Mouse (Mus musculus) monocyte, adult 2 months (primary cell): ENCODE data around the gene Olfr1061.
"Not testable (repeated sequence)": the region's sequence is repeated elsewhere in the genome, so short reads cannot be mapped to it uniquely, and the experiment has no call there.

Experiments
- DNase-seq, 2 experiments: peaks; one replicate each; pipeline ENCODE4 v3.0.0; 2022; ENCODE audit warnings: low spot score in 2 of 2, low read depth in 1 of 2

The Olfr1061 gene

DNA sequence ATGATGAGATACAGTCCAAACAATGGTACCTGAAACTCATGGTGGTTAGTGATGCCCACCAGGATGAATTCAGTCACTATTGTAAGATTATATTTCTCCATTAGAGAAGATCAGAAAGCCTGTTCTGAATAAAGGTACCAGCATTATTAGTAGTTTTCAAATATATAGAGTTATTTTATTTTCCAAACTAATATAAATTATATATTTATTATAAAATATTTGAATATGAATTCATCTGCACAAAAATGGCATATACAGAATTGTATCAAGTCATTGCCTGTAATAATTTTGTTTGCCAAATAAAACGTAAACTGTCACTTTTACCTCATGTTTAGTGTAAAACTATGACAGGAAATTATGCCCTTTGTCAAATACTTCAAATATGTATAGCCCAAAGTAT is at the start of gene Olfr1061:
Gene Olfr1061, minus strand, starts transcription at position 101 of the 400 bp plus-strand sequence.
- DNase-seq: no peak

DNA sequence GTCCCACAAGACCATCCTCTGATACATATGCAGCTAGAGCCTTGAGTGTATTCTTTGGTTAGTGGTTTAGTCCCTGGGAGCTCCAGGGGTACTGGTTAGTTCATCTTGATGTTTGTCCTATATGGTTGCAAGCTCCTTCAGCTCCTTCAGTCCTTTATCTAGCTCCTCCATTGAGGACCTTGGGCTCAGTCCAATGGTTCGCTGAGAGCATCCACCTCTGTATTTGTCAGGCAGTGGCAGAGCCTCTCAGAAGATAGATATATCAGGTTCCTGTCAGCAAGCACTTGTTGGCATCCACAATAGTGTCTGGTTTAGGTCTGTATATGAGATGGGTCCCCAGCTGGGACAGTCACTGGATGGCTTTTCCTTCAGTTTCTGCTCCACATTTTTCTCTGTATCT is 46.6 kb upstream of the Olfr1061 start:
- no peak for DNase-seq

DNA sequence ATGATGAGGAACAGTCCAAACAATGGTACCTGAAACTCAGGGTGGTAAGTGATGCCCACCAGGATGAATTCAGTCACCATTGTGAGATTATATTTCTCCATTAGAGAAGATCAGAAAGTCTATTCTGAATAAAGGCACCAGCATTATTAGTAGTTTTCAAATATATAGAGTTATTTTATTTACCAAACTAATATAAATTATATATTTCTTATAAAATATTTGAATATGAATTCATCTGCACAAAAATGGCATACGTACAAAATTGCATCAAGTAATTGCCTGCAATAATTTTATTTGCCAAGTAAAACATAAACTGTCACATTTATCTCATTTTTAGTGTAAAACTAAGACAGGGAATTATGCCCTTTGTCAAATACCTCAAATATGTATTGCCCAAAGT is 42.3 kb upstream of the Olfr1061 start, which contains the start of gene Olfr1066:
Gene Olfr1066, minus strand, starts transcription at position 101 of the 400 bp plus-strand sequence.
- DNase-seq: no peak

- not testable (repeated sequence) for DNase-seq
Observed at GRCm38 (mm10) chr2:86450491-86450890, 36.6 kb upstream of the Olfr1061 start, which contains the start of gene Olfr1065. Olfr1065 (minus strand) TSS chr2:86450591.

GRCm38 (mm10) chr2:86442101-86442500 is 28.3 kb upstream of the Olfr1061 start:
- DNase-seq: not testable (repeated sequence)

DNA sequence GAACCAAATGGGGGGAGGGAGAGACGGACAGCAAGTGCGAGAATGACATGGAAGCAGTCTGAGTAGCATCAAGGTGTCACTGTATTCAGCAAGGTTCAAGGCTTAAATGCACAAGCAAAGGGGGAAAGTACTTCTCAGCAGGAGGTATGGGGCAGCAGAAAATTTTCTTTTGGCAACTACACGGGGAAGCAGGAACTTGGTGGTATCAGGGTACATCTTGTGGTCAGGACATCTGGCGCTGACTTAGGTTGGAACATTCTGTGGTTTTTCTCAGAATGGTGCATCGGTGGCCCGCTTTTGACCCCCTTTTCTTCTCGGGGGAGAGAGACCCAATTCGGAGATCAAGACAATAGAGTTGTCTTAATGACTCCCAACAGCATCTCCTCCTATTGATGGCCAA is 14.7 kb upstream of the Olfr1061 start:
- DNase-seq: not testable (repeated sequence)

DNA sequence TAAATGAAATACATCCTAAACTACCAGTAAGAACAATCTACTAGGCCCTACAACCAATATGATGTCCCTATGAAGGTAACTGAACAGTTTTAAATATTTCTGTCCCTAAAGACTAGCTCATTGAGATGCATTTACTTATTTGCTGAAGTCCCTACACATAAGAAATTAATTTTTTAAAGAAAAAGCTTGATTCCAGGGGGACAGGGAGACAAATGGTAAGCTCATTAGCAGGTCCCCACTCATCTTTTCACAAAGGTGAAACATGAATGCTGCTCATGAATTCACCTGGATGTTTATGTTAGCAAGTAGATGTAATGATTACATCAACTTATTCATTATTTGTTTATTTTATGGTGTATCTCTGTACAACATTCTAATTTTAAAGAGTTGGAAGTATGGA is 12.8 kb upstream of the Olfr1061 start, which contains the start of gene Olfr1062:
Gene Olfr1062, minus strand, starts transcription at position 101 of the 400 bp plus-strand sequence.
- DNase-seq: not testable (repeated sequence)

- DNase-seq: no peak
Observed at GRCm38 (mm10) chr2:86395114-86395513, 18.7 kb downstream of the Olfr1061 start.

DNA sequence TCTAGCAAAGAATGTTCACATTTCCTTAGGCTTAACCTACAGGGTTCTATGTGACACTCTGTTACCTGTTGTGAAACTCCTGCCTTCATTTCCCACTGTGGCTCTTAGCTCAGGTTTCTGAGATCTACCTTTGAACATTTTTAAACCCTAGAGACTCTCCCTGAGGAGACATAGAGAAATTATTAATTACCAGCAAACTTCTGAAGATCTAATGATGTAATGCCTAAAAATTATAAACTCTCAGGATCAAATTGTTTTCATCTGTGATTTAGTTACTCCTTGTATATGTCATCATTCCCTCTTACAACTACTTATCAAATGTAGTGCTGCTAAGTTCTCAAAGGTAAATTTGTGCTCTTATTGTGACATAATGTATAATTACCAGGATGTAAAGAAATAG is 25.4 kb downstream of the Olfr1061 start, which contains the start of gene Olfr1058:
Gene Olfr1058, minus strand, starts transcription at position 101 of the 400 bp plus-strand sequence.
- not testable (repeated sequence) for DNase-seq

GRCm38 (mm10) chr2:86378293-86378692 is 35.6 kb downstream of the Olfr1061 start, which contains the start of gene Olfr1057:
Olfr1057 (minus strand) TSS chr2:86378393.
- DNase-seq: no peak

DNA sequence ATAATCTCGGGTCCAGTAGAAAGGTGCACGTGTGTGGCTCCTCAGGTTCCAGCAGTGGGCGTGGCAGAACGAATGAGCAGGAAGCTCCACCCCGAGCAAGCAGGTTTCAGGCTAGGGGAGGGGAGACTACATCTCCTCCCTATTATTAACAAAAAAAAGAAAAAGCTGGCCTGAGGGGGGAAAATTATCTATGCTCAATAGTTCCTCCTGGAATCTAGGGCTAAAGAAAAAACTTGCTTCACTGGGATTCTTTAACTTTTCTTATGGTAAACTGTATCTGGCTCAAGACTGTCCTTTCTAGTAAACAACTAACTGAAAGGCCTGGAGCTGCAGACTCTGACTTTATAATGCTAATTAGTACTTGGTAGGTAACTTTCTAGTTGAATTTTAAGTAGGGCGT is 47.5 kb downstream of the Olfr1061 start:
- DNase-seq: not testable (repeated sequence)
